Mouse (Mus musculus) MEL (cell line): ENCODE measurements around the gene Ing5. TPM values are rescaled to one million over a fixed set of nuclear protein-coding genes. Genes with fewer than 3 reads are reported as not detected.

Experiments used
- DNase-seq: peaks from one replicate; pipeline ENCODE4 v3.0.0; 2011; ENCODE audit warnings: low read depth, low spot score
- H3K27ac ChIP-seq: 2 replicates; pipeline ENCODE4 v1.5.1; 2012; ENCODE audit warnings: low read depth, mild to moderate bottlenecking, control low read depth, low read length, moderate library complexity; ENCODE audit not compliant: control insufficient read depth
- H3K27me3 ChIP-seq, 2 experiments: fragments of 150-350 bp in 1 of 2; sonication (generic) in 1 of 2; 2 replicates each; pipeline ENCODE4 v1.6.1; 2012; ENCODE audit warnings: low read length in 2 of 2, mild to moderate bottlenecking in 2 of 2, improper control_type of control experiment in 1 of 2, moderate library complexity in 1 of 2; ENCODE audit not compliant: insufficient read depth in 2 of 2, control insufficient read depth in 1 of 2
- H3K36me3 ChIP-seq, 2 experiments: 2 replicates each; pipeline ENCODE4 v1.6.1; 2012 to 2014; ENCODE audit warnings: low read length in 2 of 2, improper control_type of control experiment in 1 of 2, inconsistent platforms in 1 of 2, mild to moderate bottlenecking in 1 of 2; ENCODE audit not compliant: insufficient read depth in 2 of 2, control insufficient read depth in 1 of 2
- H3K4me1 ChIP-seq, 2 experiments: fragments of 150-350 bp in 1 of 2; sonication (generic) in 1 of 2; 2 replicates each; pipeline ENCODE4 v1.6.1; 2012; ENCODE audit warnings: low read length in 2 of 2, improper control_type of control experiment in 1 of 2, mild to moderate bottlenecking in 1 of 2; ENCODE audit not compliant: insufficient read depth in 2 of 2, control insufficient read depth in 1 of 2
- H3K4me3 ChIP-seq, 2 experiments: fragments of 150-350 bp in 1 of 2; sonication (generic) in 1 of 2; 2 replicates each; pipeline ENCODE4 v1.5.1; 2012; ENCODE audit warnings: low read depth in 2 of 2, low read length in 2 of 2, mild to moderate bottlenecking in 2 of 2, moderate library complexity in 2 of 2, control low read depth in 1 of 2, improper control_type of control experiment in 1 of 2; ENCODE audit not compliant: control insufficient read depth in 1 of 2, insufficient read depth in 1 of 2
- H3K79me2 ChIP-seq: 2 replicates; pipeline ENCODE4 v1.6.1; 2012; ENCODE audit warnings: mild to moderate bottlenecking, low read length, moderate library complexity; ENCODE audit not compliant: control insufficient read depth, poor library complexity, insufficient read depth
- H3K9ac ChIP-seq: 2 replicates; pipeline ENCODE4 v1.6.1; 2012; ENCODE audit warnings: low read depth, mild to moderate bottlenecking, control low read depth, low read length, moderate library complexity; ENCODE audit not compliant: control insufficient read depth, poor library complexity, severe bottlenecking
- H3K9me3 ChIP-seq: fragments of 150-350 bp; sonication (generic); replicated peaks from 2 replicates; pipeline ENCODE4 v1.6.1; 2012; ENCODE audit warnings: mild to moderate bottlenecking, low read length, improper control_type of control experiment, moderate library complexity; ENCODE audit not compliant: insufficient read depth
- CHD2 ChIP-seq: IDR thresholded peaks from 2 replicates; pipeline ENCODE4 v1.6.1; 2011; ENCODE audit warnings: low read length, improper control_type of control experiment
- CTCF ChIP-seq, 3 experiments: IDR thresholded peaks in 2 of 3; conservative IDR thresholded peaks in 1 of 3; 2 replicates each; pipeline ENCODE4 v1.5.1; 2011 to 2012; ENCODE audit warnings: low read length in 3 of 3, low read depth in 2 of 3, mild to moderate bottlenecking in 2 of 3, improper control_type of control experiment in 1 of 3, inconsistent platforms in 1 of 3, mixed read lengths in 1 of 3, moderate library complexity in 1 of 3; ENCODE audit not compliant: control insufficient read depth in 1 of 3, insufficient read depth in 1 of 3, poor library complexity in 1 of 3, severe bottlenecking in 1 of 3
- E2F4 ChIP-seq: IDR thresholded peaks from 2 replicates; pipeline ENCODE4 v1.6.1; 2011; ENCODE audit warnings: low read depth, low read length, improper control_type of control experiment, borderline replicate concordance
- GATA1 ChIP-seq: IDR thresholded peaks from 2 replicates; pipeline ENCODE4 v1.6.1; 2011; ENCODE audit warnings: low read depth, low read length, improper control_type of control experiment
- JUND ChIP-seq: IDR thresholded peaks from 2 replicates; pipeline ENCODE4 v1.6.1; 2011; ENCODE audit warnings: low read depth, mild to moderate bottlenecking, improper control_type of control experiment, low read length
- MAFK ChIP-seq: IDR thresholded peaks from 2 replicates; pipeline ENCODE4 v1.6.1; 2011; ENCODE audit warnings: low read depth, mild to moderate bottlenecking, low read length, improper control_type of control experiment, borderline replicate concordance
- MAX ChIP-seq: IDR thresholded peaks from 2 replicates; pipeline ENCODE4 v1.6.1; 2011; ENCODE audit warnings: low read length, improper control_type of control experiment
- MEF2A ChIP-seq: IDR thresholded peaks from 2 replicates; pipeline ENCODE4 v1.6.1; 2014; ENCODE audit warnings: low read depth, mild to moderate bottlenecking, inconsistent platforms, low read length, improper control_type of control experiment; ENCODE audit not compliant: poor library complexity, insufficient replicate concordance, severe bottlenecking; ENCODE audit errors: extremely low read depth
- MXI1 ChIP-seq: IDR thresholded peaks from 2 replicates; pipeline ENCODE4 v1.6.1; 2011; ENCODE audit warnings: mild to moderate bottlenecking, low read depth, low read length, improper control_type of control experiment
- NRF1 ChIP-seq: IDR thresholded peaks from 2 replicates; pipeline ENCODE4 v1.6.1; 2014; ENCODE audit warnings: low read depth, mild to moderate bottlenecking, inconsistent platforms, low read length, improper control_type of control experiment, moderate library complexity; ENCODE audit not compliant: poor library complexity, insufficient read depth, severe bottlenecking
- POLR2AphosphoS2 ChIP-seq: IDR thresholded peaks from 2 replicates; pipeline ENCODE4 v1.6.1; 2011; ENCODE audit warnings: low read length, improper control_type of control experiment
- RAD21 ChIP-seq: IDR thresholded peaks from 2 replicates; pipeline ENCODE4 v1.6.1; 2011; ENCODE audit warnings: mild to moderate bottlenecking, low read depth, low read length, improper control_type of control experiment
- RCOR1 ChIP-seq: IDR thresholded peaks from 2 replicates; pipeline ENCODE4 v1.6.1; 2012; ENCODE audit warnings: low read depth, mild to moderate bottlenecking, inconsistent platforms, low read length, improper control_type of control experiment
- TAL1 ChIP-seq: IDR thresholded peaks from 2 replicates; pipeline ENCODE4 v1.6.1; 2012; ENCODE audit warnings: mild to moderate bottlenecking, inconsistent platforms, low read length, moderate library complexity, mixed read lengths
- TCF12 ChIP-seq: IDR thresholded peaks from 2 replicates; pipeline ENCODE4 v1.6.1; 2014; ENCODE audit warnings: low read depth, mild to moderate bottlenecking, inconsistent platforms, low read length, improper control_type of control experiment, moderate library complexity
- UBTF ChIP-seq: IDR thresholded peaks from 2 replicates; pipeline ENCODE4 v1.6.1; 2012; ENCODE audit warnings: low read depth, mild to moderate bottlenecking, inconsistent platforms, low read length, improper control_type of control experiment, moderate library complexity, borderline replicate concordance; ENCODE audit not compliant: insufficient read depth
- USF1 ChIP-seq: IDR thresholded peaks from 2 replicates; pipeline ENCODE4 v1.6.1; 2014; ENCODE audit warnings: low read depth, mild to moderate bottlenecking, inconsistent platforms, low read length, improper control_type of control experiment, moderate library complexity
- ZC3H11A ChIP-seq: IDR thresholded peaks from 2 replicates; pipeline ENCODE4 v1.6.1; 2012; ENCODE audit warnings: low read depth, mild to moderate bottlenecking, inconsistent platforms, low read length, improper control_type of control experiment
- ZNF384 ChIP-seq: IDR thresholded peaks from 2 replicates; pipeline ENCODE4 v1.6.1; 2012; ENCODE audit warnings: low read depth, mild to moderate bottlenecking, inconsistent platforms, low read length, improper control_type of control experiment
- polyA plus RNA-seq, 2 experiments: library from polyadenylated mRNA; stranded (reverse) in 1 of 2; unstranded in 1 of 2; fragments of >175 nt in 1 of 2; fragments of >200 nt in 1 of 2; gene quantifications; 2 replicates each; pipeline versions ENCODE4 v1.2.1 to v1.2.4; 2012; ENCODE audit warnings: low replicate concordance in 2 of 2, low read depth in 1 of 2; ENCODE audit not compliant: insufficient read length in 2 of 2, insufficient read depth in 1 of 2, missing spikeins in 1 of 2
- total RNA-seq: library from RNA; depleted of rRNA; stranded (reverse); fragments of 300-350 nt; gene quantifications from 2 replicates; pipeline ENCODE4 v1.2.3, GENCODE M21; 2012

Gene Ing5
- total and polyA plus RNA-seq, 3 experiments = 27.6 to 29.2 TPM; not detected in 1

GRCm38 (mm10) chr1:93835211-93835610 lies 31.4 kb downstream of the Ing5 start:
- Histone ChIP-seq H3K36me3 (peaks cover 0 to 3% of the 10 kb centered on the region in 2 experiments; a peak in 1 of 4 replicates), H3K4me3 (no peak overlapping the region), H3K9me3 (no peaks in the 10 kb centered on the region), H3K4me1 (peaks cover 0 to 4% of the 10 kb centered on the region in 2 experiments; a peak in 1 of 4 replicates), H3K9ac (no peak overlapping the region), H3K27ac (no peak overlapping the region), H3K27me3 (no peaks in the 10 kb centered on the region), H3K79me2 (no peaks in the 10 kb centered on the region)
- no peak for TF ChIP-seq TCF12
- DNase-seq = peak; percentile 3

DNA sequence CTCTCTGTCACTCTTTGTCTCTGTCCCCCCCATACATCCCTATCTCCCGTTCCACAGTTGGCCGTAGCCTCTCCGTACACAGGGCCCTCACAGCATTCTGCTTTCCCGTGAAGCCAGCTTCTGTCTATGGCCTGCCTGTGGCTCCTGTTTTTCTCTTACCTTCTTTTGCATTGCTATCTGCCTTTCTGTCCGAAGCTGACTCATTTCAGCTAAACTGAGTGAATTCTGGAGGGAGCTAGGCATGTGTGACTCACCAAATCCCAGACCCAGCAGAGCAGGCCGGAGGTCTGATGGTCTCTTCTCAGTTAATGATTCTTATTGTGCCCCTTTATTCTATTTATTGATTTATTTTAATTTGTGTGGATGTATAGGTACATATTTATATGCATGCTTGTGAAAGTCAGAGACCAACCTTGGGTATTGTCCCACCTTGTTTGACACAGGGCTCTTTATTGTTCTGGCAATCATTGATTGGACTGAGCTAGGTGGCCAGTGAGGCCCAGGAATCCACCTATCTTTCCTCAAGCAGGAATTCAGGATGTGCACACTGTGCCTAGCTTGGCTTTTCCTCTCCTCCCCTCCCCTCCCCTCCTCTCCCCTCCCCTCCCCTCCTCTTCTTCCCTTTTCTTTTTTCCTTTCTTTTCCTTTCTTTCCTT lies 32.2 kb downstream of the Ing5 start:
- Histone ChIP-seq H3K9me3 (no peaks in the 10 kb centered on the region), H3K36me3 (peaks cover 0 to 3% of the 10 kb centered on the region in 2 experiments; a peak in 1 of 4 replicates), H3K9ac (no peak overlapping the region)

GRCm38 (mm10) chr1:93836532-93836913 lies 32.8 kb downstream of the Ing5 start:
- TF ChIP-seq JUND (no peak), MAX (no peak), UBTF (no peak), TAL1 (no peak)
- TF ChIP-seq, all 39 proteins: peak for 0
- Histone ChIP-seq H3K36me3 (peaks cover 0 to 3% of the 10 kb centered on the region in 2 experiments; a peak in 1 of 4 replicates), H3K4me3 (no peak overlapping the region), H3K9ac (no peak overlapping the region), H3K79me2 (no peaks in the 10 kb centered on the region), H3K9me3 (no peaks in the 10 kb centered on the region), H3K4me1 (peaks cover 0 to 4% of the 10 kb centered on the region in 2 experiments; a peak in 1 of 4 replicates), H3K27me3 (no peaks in the 10 kb centered on the region), H3K27ac (no peak overlapping the region)
- peak; percentile 1 for DNase-seq

More for the DNA sequence above, 32.2 kb downstream of the Ing5 start:
- Histone ChIP-seq H3K4me1 (peaks cover 0 to 4% of the 10 kb centered on the region in 2 experiments; a peak in 1 of 4 replicates), H3K27me3 (no peaks in the 10 kb centered on the region), H3K27ac (no peak overlapping the region), H3K79me2 (no peaks in the 10 kb centered on the region), H3K4me3 (no peak overlapping the region)
- no peak for TF ChIP-seq MAFK
- DNase-seq = peak; percentile 6

- peaks cover 0 to 3% of the 10 kb centered on the region in 2 experiments; a peak in 1 of 4 replicates for H3K36me3 ChIP-seq
- peaks cover 0 to 4% of the 10 kb centered on the region in 2 experiments; a peak in 1 of 4 replicates for H3K4me1 ChIP-seq
- no peaks in the 10 kb centered on the region for H3K27me3 ChIP-seq
- H3K9ac ChIP-seq = no peak overlapping the region
- no peak for DNase-seq
- no peaks in the 10 kb centered on the region for H3K79me2 ChIP-seq
- H3K27ac ChIP-seq = no peak overlapping the region
- H3K4me3 ChIP-seq = no peak overlapping the region
- H3K9me3 ChIP-seq = no peaks in the 10 kb centered on the region
- TF ChIP-seq POLR2AphosphoS2 (no peak), NRF1 (no peak), MXI1 (no peak), GATA1 (no peak), ZNF384 (no peak), USF1 (no peak), E2F4 (no peak), CTCF (IDR thresholded peaks at IDR 0.05 in 2 of 3, conservative IDR thresholded peaks at IDR 0.05 in 1 of 3; ENCODE audit: control insufficient read depth in 1 of 3, insufficient read depth in 1 of 3, low read depth in 2 of 3, low read length in 3 of 3, poor library complexity in 1 of 3, severe bottlenecking in 1 of 3) (no peak), ZC3H11A (no peak), RCOR1 (no peak), TAL1 (no peak), RAD21 (no peak), CHD2 (no peak), MEF2A (no peak)
These were observed 33.6 kb downstream of the Ing5 start for GRCm38 (mm10) chr1:93837335-93837734.
